Mouse (Mus musculus) adrenal gland, postnatal 14 days (tissue): Measurements from ENCODE around the gene Serpinb12. TPM values are rescaled to one million over a fixed set of nuclear protein-coding genes. Genes with fewer than 3 reads are reported as not detected.
"Not testable (repeated sequence)": the region's sequence is repeated elsewhere in the genome, so short reads cannot be mapped to it uniquely, and the experiment has no call there.

Experiments used
- DNase-seq: peaks from one replicate; pipeline ENCODE4 v3.0.0; 2021; ENCODE audit warnings: mixed read lengths
- long read RNA-seq, 2 experiments: library from polyadenylated mRNA; stranded (forward); transcript quantifications; one replicate each; pipeline ENCODE4 v2.0.0; 2021
- total RNA-seq: library from RNA; stranded (reverse); gene quantifications from 2 replicates; pipeline ENCODE4 v1.2.3, GENCODE M21; 2021

The Serpinb12 gene
- not detected in 2 replicates for total RNA-seq
- long read RNA-seq, experiment 1: 0 reads
- long read RNA-seq, experiment 2: 0 reads

DNA sequence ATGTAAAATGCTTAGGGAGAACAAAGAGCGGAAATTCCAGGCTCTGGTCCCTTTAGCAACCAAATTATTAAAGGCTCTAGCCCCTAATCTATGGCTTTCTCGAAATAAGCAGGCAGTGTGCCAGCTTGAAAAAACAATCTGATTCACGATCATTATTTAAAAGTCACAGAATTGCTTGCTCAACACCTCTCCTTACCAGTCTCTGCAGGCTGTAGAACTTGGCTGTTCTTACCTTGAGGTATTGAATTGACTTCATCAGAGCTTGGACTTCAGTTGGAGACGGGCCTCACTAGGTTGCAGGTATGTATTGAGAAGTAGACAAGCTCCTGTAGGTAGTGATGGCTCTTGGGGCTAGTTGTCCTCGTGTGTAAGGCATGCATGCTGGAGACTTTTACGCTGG is at the start of gene Serpinb12:
TSS of gene Serpinb12 (plus strand) at position 185 of the 400 bp plus-strand sequence.
- DNase-seq: no peak

DNA sequence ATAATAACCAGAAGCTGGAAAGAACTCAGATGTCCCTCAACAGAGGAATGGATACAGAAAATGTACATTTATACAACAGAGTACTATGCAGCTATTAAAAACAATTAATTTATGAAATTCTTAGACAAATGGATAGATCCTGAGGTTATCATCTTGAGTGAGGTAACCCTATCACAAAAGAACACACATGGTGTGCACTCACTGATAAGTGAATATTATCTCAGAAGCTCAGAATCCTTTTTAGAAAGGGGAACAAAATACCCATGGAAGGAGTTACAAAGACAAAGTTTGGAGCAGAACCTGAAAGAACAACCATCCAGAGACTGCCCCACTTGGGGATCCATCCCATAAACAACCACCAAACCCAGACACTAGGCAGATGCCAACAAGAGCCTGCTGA is 39.1 kb upstream of the Serpinb12 start:
- not testable (repeated sequence) for DNase-seq

GRCm38 (mm10) chr1:106901406-106901805 is 32.8 kb upstream of the Serpinb12 start:
- DNase-seq: peak; percentile 71

DNA sequence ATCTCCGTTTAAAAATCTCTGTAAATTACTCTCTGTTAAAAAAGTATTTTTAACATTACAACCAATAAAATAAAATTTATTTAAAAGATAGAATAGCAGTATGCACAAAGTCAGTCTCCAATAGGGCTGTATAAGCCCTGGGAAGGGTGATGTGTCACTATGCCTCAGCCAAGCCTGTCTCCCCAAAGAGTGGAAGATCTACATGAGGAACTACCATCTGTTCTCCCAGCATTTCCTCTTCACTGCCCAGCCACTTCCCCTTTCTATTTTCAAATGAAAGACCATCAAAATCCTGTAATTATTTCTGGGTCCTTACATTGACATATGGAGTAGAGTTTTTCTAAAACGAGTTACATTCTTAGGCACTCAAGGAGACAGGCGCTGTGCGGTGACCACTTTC is 2.3 kb upstream of the Serpinb12 start:
- no peak for DNase-seq

DNA sequence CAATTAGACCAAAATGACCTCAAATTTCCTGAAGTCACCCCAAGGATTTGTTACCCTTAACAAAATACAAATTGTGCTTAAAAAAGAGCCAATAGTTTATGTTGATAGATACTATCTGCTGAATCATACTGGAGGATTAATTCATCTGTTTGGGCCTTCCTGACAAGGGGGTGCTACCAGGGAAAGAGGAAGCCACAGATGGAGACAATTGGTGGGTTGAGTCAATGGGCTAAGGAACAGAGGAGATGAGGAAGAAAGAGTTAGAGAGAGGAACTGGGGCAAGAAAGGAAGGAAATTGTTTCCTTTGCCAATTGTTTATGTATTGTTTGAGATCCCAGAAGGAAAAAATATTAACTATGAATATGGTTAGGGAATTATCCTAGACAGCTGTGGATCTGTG is 591 bp upstream of the Serpinb12 start:
- DNase-seq: no peak

- no peak for DNase-seq
Observed at GRCm38 (mm10) chr1:106947217-106947616, 13.0 kb downstream of the Serpinb12 start.

GRCm38 (mm10) chr1:106959981-106960380 is 25.7 kb downstream of the Serpinb12 start:
- DNase-seq: no peak

DNA sequence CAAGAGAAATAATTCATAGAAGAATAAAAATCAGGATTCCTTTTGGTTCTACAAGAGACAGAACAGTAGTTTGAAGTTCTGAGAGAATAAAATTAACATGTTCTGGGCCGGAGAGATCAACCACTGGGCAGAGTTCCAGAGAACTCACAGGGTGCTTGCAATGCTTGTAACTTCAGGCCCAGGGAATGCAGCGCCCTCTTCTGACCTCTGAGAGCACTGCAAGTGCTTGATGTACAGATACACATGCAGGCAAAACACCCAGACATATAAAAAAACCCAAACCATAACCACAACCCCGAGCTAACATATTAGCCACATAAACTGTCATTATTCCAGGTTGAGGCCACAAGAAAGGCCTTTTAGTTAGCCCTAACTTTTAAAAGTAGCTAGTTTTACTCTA is 26.8 kb downstream of the Serpinb12 start:
- peak; percentile 19 for DNase-seq

DNA sequence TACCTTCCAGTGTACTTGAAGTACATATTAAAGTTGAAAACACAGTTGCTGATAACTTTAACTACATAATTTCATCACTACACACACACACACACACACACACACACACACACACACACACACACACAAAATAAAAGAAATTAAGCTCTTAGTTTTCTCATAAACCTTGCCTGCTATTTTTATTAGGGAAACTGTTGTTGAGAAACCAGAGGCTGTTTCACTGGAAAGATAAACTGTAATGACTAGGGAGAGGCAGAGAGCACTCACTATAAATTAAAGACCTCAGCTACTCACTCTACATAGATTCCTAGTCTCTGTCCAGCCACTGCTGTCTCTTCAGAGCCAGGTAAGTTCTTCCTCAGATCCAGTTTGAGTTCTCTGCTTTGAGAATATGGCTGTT is 46.4 kb downstream of the Serpinb12 start, which contains the start of gene Serpinb13:
TSS of gene Serpinb13 (plus strand) at position 301 of the 400 bp plus-strand sequence.
- DNase-seq: no peak

DNA sequence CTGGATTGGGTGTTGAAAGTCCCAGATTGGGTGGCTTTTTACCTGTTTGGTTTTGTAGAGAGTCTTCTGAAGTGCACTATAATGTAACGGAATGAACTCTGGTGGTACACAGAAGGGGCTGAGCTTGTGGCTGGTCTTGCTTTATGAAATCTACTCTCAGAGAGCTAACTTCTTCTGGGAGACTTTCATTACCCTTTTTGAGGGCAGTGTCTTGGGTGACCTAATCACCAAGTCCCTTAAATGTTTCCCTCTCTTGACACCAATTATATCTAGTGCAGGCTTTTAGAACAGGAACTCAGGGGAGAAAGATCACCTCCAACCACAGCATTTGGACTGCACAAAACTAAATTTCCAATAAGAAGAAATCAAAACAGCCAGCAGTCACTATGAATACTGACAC is 48.8 kb downstream of the Serpinb12 start:
- DNase-seq: no peak

DNA sequence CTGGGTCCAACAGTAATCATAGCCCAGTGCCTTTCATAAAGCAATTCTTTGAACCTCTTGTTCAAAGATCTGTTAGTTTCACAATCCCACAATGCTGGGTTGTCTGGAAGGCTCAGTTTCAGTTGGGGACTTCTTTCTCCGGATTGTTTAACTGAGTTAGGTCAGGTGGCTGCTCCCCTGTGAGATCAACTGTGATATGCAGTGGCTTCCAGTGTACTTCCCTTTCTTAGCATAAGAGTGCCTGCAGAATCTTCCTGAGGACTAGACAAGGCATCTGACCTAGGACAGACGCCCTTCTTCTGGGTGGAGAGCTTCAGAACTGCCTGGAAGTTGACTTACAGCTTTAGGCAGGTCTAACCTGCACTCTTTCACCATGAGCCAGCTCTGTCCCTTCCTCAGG is 49.6 kb downstream of the Serpinb12 start:
- DNase-seq: no peak

- DNase-seq: peak; percentile 49
Observed at GRCm38 (mm10) chr1:107000424-107000823, 66.2 kb downstream of the Serpinb12 start.

GRCm38 (mm10) chr1:107001754-107002153 is 67.5 kb downstream of the Serpinb12 start:
- no peak for DNase-seq

GRCm38 (mm10) chr1:107006316-107006715 is 72.1 kb downstream of the Serpinb12 start:
- DNase-seq: no peak

Other genes with a start within 250 kb of the Serpinb12 start
- 6.0 and 10.1 TPM in 2 replicates for gene Bcl2, start 220.2 kb upstream of the Serpinb12 start, total RNA-seq
- gene Kdsr, start 174.7 kb upstream of the Serpinb12 start, total RNA-seq: 27.7 and 29.2 TPM in 2 replicates
- gene Vps4b, start 137.7 kb upstream of the Serpinb12 start, total RNA-seq: 87.3 and 92.2 TPM in 2 replicates
- gene Serpinb5, start 73.3 kb upstream of the Serpinb12 start, total RNA-seq: not detected in 2 replicates
- gene Serpinb13, start 46.5 kb downstream of the Serpinb12 start, total RNA-seq: not detected in 2 replicates
- not detected in 2 replicates for gene Serpinb3a, start 117.9 kb downstream of the Serpinb12 start, total RNA-seq
- gene Serpinb3d, start 149.1 kb downstream of the Serpinb12 start, total RNA-seq: not detected in 2 replicates